Mouse (Mus musculus): ENCODE data around the gene Hnrnpc. TPM values are rescaled to one million over a fixed set of nuclear protein-coding genes. Genes with fewer than 3 reads are reported as not detected.
"Not testable (repeated sequence)": the region's sequence is repeated elsewhere in the genome, so short reads cannot be mapped to it uniquely, and the experiment has no call there.

Hnrnpc gene
- polyA plus RNA-seq, 1 experiment from 2014 or later: 129 TPM

- ATAC-seq (peak; percentile 8; the same call in 1 of the 2 replicates), DNase-seq (peak; percentile 18)
- 92% methylated on average over 15 of the region's 15 CpGs for WGBS (ENCODE audit: insufficient replicate concordance)
- H3K27ac ChIP-seq (ENCODE audit: low read depth): no peak overlapping the region
- H3K4me3 ChIP-seq (ENCODE audit: low read depth, low read length): no peak overlapping the region
- H3K9me3 ChIP-seq (ENCODE audit: low read length): no peaks in the 10 kb centered on the region
- H3K4me2 ChIP-seq (ENCODE audit: low read depth, low read length): no peak overlapping the region
- H3K36me3 ChIP-seq (replicated peaks; ENCODE audit: insufficient read depth, low read length): peaks cover 46% of the 10 kb centered on the region
- TF ChIP-seq EP300 (IDR thresholded peaks at IDR 0.05; ENCODE audit: low read depth): no peak
- no peak for TF ChIP-seq CTCF (IDR thresholded peaks at IDR 0.05; ENCODE audit: low read depth)
- no peaks in the 10 kb centered on the region for H3K27me3 ChIP-seq (ENCODE audit: insufficient read depth, low read length)
- H3K4me1 ChIP-seq (ENCODE audit: insufficient read depth): no peaks in the 10 kb centered on the region
- no peak overlapping the region for H3K9ac ChIP-seq (replicated peaks)
These were observed 32.2 kb downstream of the Hnrnpc start for GRCm38 (mm10) chr14:52071599-52072137.

DNA sequence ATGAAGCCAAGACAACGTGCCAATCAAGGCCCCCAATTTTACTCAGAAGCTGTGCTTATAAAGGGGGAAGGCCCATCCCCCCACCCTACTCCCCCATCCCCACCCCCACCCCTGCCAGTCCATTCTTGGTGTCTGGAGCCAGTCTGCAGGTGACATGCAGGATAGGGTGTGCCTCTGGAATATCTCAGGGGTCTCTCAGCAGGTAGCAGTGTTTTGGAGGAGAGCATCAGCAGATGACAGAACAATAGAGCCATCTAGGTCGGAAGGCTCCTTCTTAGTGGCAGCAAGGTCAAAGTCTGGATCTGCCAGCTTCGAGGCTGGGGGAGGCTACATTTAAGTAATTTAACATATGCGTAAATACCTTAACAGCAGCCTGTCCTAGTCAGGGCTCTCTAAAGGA is 37.7 kb downstream of the Hnrnpc start:
- 0 out of 2 replicates have a peak, but pooled peaks cover under 1% of the 10 kb centered on the region for H3K36me3 ChIP-seq (replicated peaks; ENCODE audit: insufficient read depth, low read length)
- no peak overlapping the region for H3K4me2 ChIP-seq (ENCODE audit: low read depth, low read length)
- no peaks in the 10 kb centered on the region for H3K4me1 ChIP-seq (ENCODE audit: insufficient read depth)
- no peak overlapping the region for H3K27ac ChIP-seq (ENCODE audit: low read depth)
- TF ChIP-seq CTCF (IDR thresholded peaks at IDR 0.05; ENCODE audit: low read depth): no peak
- TF ChIP-seq EP300 (IDR thresholded peaks at IDR 0.05; ENCODE audit: low read depth): no peak
- 58% methylated on average over 4 of the region's 4 CpGs for WGBS (ENCODE audit: insufficient replicate concordance)
- H3K27me3 ChIP-seq (ENCODE audit: insufficient read depth, low read length): no peaks in the 10 kb centered on the region
- no peak overlapping the region for H3K4me3 ChIP-seq (ENCODE audit: low read depth, low read length)
- ATAC-seq (no peak), DNase-seq (no peak)
- H3K9me3 ChIP-seq (ENCODE audit: low read length): no peaks in the 10 kb centered on the region
- H3K9ac ChIP-seq (replicated peaks): no peak overlapping the region

GRCm38 (mm10) chr14:52061798-52062197 is 42.0 kb downstream of the Hnrnpc start:
- Histone ChIP-seq H3K4me2 (ENCODE audit: low read depth, low read length) (no peak overlapping the region), H3K4me1 (ENCODE audit: insufficient read depth) (no peaks in the 10 kb centered on the region), H3K4me3 (ENCODE audit: low read depth, low read length) (no peak overlapping the region), H3K27me3 (ENCODE audit: insufficient read depth, low read length) (no peaks in the 10 kb centered on the region), H3K27ac (ENCODE audit: low read depth) (no peak overlapping the region), H3K9me3 (ENCODE audit: low read length) (no peaks in the 10 kb centered on the region), H3K9ac (replicated peaks) (no peak overlapping the region), H3K36me3 (replicated peaks; ENCODE audit: insufficient read depth, low read length) (no peaks in the 10 kb centered on the region)
- TF ChIP-seq EP300 (IDR thresholded peaks at IDR 0.05; ENCODE audit: low read depth) (no peak), CTCF (IDR thresholded peaks at IDR 0.05; ENCODE audit: low read depth) (no peak)
- ATAC-seq (no peak), DNase-seq (peak; percentile 9)
- 75% methylated on average over 8 of the region's 8 CpGs for WGBS (ENCODE audit: insufficient replicate concordance)

- TF ChIP-seq CTCF (IDR thresholded peaks at IDR 0.05; ENCODE audit: low read depth) (no peak), EP300 (IDR thresholded peaks at IDR 0.05; ENCODE audit: low read depth) (no peak)
- ATAC-seq (no peak), DNase-seq (no peak)
- no peak overlapping the region for H3K9ac ChIP-seq (replicated peaks)
- no peaks in the 10 kb centered on the region for H3K4me1 ChIP-seq (ENCODE audit: insufficient read depth)
- H3K36me3 ChIP-seq (replicated peaks; ENCODE audit: insufficient read depth, low read length): no peaks in the 10 kb centered on the region
- no peak overlapping the region for H3K4me3 ChIP-seq (ENCODE audit: low read depth, low read length)
- H3K4me2 ChIP-seq (ENCODE audit: low read depth, low read length): no peak overlapping the region
- H3K27me3 ChIP-seq (ENCODE audit: insufficient read depth, low read length): no peaks in the 10 kb centered on the region
- no peak overlapping the region for H3K27ac ChIP-seq (ENCODE audit: low read depth)
- WGBS (ENCODE audit: insufficient replicate concordance): 95% methylated on average over 1 of the region's 1 CpGs
- no peaks in the 10 kb centered on the region for H3K9me3 ChIP-seq (ENCODE audit: low read length)
These were observed 43.0 kb downstream of the Hnrnpc start for GRCm38 (mm10) chr14:52060800-52061199.

GRCm38 (mm10) chr14:52059982-52060381 is 43.8 kb downstream of the Hnrnpc start:
- no peak for DNase-seq

DNA sequence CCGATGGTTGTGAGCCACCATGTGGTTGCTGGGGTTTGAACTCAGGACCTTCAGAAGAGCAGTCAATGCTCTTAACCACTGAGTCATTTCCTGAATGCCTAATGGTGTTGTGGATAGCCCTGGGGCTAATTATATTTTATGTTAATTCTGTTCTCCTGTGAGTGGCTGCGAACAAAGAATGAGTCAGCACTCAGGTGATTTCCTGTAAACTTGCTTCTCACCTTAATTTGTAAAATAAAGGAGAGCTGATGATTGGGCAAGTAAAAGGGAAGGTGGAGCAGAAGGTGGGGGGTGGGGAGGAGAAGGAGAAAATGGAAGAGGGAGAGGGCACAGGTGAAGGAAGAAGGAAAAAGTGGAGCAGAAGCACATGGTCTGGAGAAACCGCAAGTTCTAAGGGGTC is 51.1 kb downstream of the Hnrnpc start:
- not testable (repeated sequence) for H3K9me3 ChIP-seq (ENCODE audit: low read length); H3K4me1 ChIP-seq (ENCODE audit: insufficient read depth); DNase-seq; H3K27ac ChIP-seq (ENCODE audit: low read depth); H3K4me3 ChIP-seq (ENCODE audit: low read depth, low read length); H3K27me3 ChIP-seq (ENCODE audit: insufficient read depth, low read length); ATAC-seq; H3K9ac ChIP-seq (replicated peaks); H3K4me2 ChIP-seq (ENCODE audit: low read depth, low read length); H3K36me3 ChIP-seq (replicated peaks; ENCODE audit: insufficient read depth, low read length)
- 81% methylated on average over 3 of the region's 3 CpGs for WGBS (ENCODE audit: insufficient replicate concordance)

More at GRCm38 (mm10) chr14:52059982-52060381, 43.8 kb downstream of the Hnrnpc start:
- Histone ChIP-seq H3K27me3 (ENCODE audit: insufficient read depth, low read length) (no peaks in the 10 kb centered on the region), H3K4me3 (ENCODE audit: low read depth, low read length) (no peak overlapping the region), H3K36me3 (replicated peaks; ENCODE audit: insufficient read depth, low read length) (no peaks in the 10 kb centered on the region), H3K4me1 (ENCODE audit: insufficient read depth) (no peaks in the 10 kb centered on the region), H3K27ac (ENCODE audit: low read depth) (no peak overlapping the region), H3K9me3 (ENCODE audit: low read length) (no peaks in the 10 kb centered on the region), H3K4me2 (ENCODE audit: low read depth, low read length) (no peak overlapping the region), H3K9ac (replicated peaks) (no peak overlapping the region)
- no peak for TF ChIP-seq EP300 (IDR thresholded peaks at IDR 0.05; ENCODE audit: low read depth)
- TF ChIP-seq CTCF (IDR thresholded peaks at IDR 0.05; ENCODE audit: low read depth): no peak
- 66% methylated on average over 4 of the region's 4 CpGs for WGBS (ENCODE audit: insufficient replicate concordance)
- no peak for ATAC-seq

Measured in liver, postnatal 0 days (tissue).